Mouse (Mus musculus): ENCODE data around the gene Pigh. TPM values are rescaled to one million over a fixed set of nuclear protein-coding genes. Genes with fewer than 3 reads are reported as not detected.

Gene Pigh
- total RNA-seq, 2 experiments from 2014 or later = 9.7 to 10.3 TPM

DNA sequence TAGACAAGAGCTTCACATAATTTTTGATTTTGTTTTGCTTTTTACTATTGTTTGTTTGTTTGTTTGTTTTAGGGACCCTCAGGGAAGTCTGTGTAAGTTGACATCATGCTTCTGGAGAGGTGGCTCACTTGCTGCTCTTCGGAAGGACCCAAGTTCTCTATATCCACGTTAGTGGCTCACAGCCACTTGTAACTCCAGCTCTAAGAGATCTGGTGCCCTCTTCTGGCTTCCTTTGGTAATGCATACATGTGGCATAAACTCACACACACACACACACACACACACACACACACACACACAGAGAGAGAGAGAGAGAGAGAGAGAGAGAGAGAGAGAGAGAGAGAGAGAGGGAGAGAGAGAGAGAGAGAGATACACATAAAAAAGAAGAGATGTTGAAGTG is 15.1 kb upstream of the Pigh start:
- DNase-seq (ENCODE audit: extremely low spot score in 1 of 2, low spot score in 2 of 2) = no peak
- no peak overlapping the region for H3K27ac ChIP-seq
- intact Hi-C loops (cut with DNase I) = no loop called here
- TF ChIP-seq CTCF (IDR thresholded peaks at IDR 0.05) = no peak
- H3K4me3 ChIP-seq = no peak overlapping the region

DNA sequence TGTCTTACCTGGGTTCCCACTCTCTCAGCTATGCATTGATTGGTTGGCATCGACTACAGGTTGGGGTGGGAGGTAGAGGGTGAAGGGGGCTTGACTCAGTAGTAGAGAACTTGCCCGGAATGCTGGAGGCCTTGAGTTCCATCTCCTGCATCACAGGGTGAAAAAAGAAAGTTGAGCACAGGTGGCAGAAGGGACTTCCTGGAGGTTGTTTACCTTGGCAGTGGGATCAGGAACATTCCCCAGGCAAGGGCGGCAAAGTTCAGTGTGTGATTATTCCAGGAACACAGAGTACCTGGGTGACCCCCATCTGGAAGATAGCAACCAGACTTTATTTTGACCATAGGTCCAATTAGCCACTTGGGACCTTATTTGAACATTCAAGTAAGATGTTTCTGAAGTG is 14.3 kb upstream of the Pigh start:
- no peak overlapping the region for H3K27ac ChIP-seq
- no peak for DNase-seq (ENCODE audit: extremely low spot score in 1 of 2, low spot score in 2 of 2)
- no peak overlapping the region for H3K4me3 ChIP-seq
- no peak for TF ChIP-seq CTCF (IDR thresholded peaks at IDR 0.05)
- intact Hi-C loops (cut with DNase I) = no loop called here

DNA sequence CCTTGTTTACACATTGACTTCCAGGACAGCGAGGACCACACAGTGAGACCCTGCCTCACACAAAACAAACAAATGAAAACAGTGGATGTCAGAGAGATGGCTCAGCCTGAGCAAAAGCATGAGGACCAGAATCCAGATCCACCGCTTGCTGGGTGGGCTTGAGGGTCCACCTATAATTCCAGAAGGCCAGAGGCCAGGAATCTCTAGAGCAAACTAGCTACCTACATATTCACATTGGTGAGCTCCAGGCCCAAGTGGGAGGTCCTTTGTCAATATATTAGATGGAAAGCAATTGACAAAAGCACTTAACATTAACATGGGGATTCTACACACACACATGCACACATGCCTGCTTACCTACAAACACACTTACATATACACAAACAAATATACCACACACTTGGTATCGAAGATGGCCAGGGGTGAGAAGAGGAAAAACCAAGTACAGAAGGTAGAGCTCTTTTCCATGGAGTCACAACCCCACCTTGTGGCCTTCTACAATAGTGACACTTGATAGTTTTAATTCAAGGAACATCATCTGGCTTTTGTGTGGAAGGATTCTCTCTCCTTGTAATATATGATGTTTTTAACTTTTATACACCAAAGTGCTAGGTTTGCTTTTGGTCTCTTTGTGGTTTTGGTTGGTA is 7.8 kb upstream of the Pigh start:
- DNase-seq (ENCODE audit: extremely low spot score in 1 of 2, low spot score in 2 of 2) = peak in 1 of 2 experiments; percentile 17
- Histone ChIP-seq H3K27ac (no peak overlapping the region), H3K4me3 (no peak overlapping the region)
- TF ChIP-seq CTCF (IDR thresholded peaks at IDR 0.05) = peak; percentile 79
- intact Hi-C loops (cut with DNase I) = loop anchor here (1.0 to 10.0 kb wide), 3 partner anchors 74 to 892 kb away; no protein-coding TSS in a partner anchor

DNA sequence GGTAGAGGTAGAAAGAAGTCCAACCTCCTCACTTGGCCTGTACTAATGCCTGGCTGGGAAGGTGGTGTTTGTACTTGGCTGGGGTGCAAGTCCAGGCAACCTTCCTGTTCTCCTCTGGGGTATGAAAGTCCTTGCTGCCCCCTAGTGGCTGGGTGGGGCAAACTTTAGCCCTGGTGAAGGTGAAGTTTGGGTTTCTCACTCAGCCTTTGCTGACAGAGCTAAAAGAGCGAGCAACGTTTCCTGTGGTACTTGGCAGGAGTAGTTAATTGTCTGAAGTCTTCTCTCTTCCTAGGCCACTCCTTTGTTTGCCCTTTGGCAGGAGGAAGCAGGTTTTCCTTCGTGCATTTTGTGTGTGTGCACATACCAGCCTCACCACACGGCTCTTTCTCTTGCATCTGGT is 3.1 kb upstream of the Pigh start:
- TF ChIP-seq CTCF (IDR thresholded peaks at IDR 0.05) = peak; percentile 66
- Histone ChIP-seq H3K4me3 (no peak overlapping the region), H3K27ac (no peak overlapping the region)
- intact Hi-C loops (cut with DNase I) = loop anchor here (10.0 kb wide), 1 partner anchor 888 kb away; no protein-coding TSS in a partner anchor
- peak; percentile 47 to 57 for DNase-seq (ENCODE audit: extremely low spot score in 1 of 2, low spot score in 2 of 2)

DNA sequence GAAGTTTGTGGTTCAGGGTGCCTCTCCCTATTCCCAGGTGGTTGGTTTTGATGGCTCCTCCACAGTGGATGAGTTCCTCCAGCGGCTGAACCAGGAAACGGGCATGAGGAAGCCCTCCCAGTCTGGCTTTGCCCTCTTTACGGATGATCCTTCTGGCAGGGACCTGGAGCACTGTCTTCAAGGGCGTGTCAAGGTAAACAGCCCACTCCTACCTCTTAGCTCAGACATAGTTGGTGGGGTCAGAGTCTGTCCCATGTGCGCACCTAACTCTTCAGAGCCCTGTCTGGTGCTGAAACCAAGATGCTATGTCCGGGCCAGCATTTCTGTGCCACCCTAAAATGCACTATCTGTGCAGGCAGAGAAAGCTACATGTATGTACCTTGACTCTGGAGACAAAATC is 16.1 kb downstream of the Pigh start:
- H3K4me3 ChIP-seq = no peak overlapping the region
- TF ChIP-seq CTCF (IDR thresholded peaks at IDR 0.05) = no peak
- intact Hi-C loops (cut with DNase I) = no loop called here
- no peak overlapping the region for H3K27ac ChIP-seq
- DNase-seq (ENCODE audit: extremely low spot score in 1 of 2, low spot score in 2 of 2) = no peak

DNA sequence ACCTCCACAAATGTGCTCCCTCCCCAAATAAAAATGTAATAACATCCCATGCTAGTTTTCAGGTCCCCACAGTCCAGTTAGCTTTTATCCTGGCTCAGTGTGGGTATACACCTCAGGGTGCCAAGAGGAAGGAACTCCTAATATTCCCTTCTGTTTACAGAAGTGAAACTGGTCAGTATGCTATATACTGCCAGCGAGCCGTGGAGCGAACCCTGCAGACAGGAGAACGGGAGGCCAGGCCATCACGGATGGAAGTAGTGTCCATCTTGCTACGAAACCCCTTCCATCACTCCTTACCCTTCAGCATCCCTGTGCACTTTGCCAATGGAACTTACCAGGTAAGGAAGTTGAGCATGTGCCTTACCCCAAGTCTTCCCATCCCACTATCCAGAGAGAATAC is 16.9 kb downstream of the Pigh start:
- Histone ChIP-seq H3K4me3 (no peak overlapping the region), H3K27ac (no peak overlapping the region)
- DNase-seq (ENCODE audit: extremely low spot score in 1 of 2, low spot score in 2 of 2) = no peak
- intact Hi-C loops (cut with DNase I) = no loop called here
- TF ChIP-seq CTCF (IDR thresholded peaks at IDR 0.05) = no peak

DNA sequence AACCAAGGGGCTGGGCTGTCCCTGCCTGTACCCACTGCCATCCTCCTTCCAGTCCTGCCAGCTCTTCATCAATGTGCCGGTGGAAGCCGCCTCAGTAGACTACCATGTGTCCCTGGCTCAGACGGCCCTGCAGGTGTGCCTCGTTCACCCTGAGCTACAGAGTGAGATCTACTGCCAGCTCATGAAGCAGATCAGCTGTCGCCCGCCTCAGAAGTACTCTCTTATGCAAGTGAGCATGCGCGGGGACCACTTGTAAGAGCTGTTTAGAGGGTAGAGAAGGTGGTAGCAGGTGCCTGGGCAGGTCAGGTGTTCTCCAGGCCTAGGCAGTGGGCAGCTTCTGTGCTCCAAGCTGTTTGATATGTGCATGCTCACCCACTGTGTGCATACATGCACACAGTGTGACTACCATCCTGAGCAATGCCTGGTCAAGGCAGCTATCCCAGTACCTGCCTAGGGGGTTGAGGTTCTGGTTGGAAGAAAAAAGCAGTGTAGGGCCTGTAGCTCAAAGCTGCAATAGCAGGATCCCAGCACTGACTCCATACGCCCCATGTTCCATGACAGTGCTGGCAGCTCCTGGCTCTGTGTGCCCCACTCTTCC is 18.6 kb downstream of the Pigh start:
- Histone ChIP-seq H3K27ac (no peak overlapping the region), H3K4me3 (no peak overlapping the region)
- DNase-seq (ENCODE audit: extremely low spot score in 1 of 2, low spot score in 2 of 2) = no peak
- no peak for TF ChIP-seq CTCF (IDR thresholded peaks at IDR 0.05)
- intact Hi-C loops (cut with DNase I) = no loop called here

DNA sequence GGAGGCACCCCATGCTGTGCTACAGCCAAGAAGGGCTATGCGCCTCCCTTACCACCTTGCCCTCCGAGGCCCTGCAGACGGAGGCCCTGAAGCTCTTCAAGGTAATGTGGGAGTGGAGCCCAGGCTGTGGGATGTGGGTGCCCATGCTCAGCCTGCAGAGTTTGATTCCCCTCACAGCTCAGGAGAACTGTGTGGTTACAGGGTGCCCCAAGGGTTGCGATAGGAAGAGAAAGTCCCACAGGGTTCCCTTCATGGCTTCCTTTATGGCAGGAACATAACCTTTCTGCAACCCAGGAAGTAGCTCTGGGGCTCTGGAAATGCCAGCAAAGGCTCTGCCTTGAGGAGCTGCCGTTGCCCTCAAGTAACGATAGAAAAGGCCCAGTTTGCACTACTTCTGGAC is 19.5 kb downstream of the Pigh start:
- intact Hi-C loops (cut with DNase I) = no loop called here
- no peak for TF ChIP-seq CTCF (IDR thresholded peaks at IDR 0.05)
- no peak overlapping the region for H3K27ac ChIP-seq
- no peak overlapping the region for H3K4me3 ChIP-seq
- no peak for DNase-seq (ENCODE audit: extremely low spot score in 1 of 2, low spot score in 2 of 2)

DNA sequence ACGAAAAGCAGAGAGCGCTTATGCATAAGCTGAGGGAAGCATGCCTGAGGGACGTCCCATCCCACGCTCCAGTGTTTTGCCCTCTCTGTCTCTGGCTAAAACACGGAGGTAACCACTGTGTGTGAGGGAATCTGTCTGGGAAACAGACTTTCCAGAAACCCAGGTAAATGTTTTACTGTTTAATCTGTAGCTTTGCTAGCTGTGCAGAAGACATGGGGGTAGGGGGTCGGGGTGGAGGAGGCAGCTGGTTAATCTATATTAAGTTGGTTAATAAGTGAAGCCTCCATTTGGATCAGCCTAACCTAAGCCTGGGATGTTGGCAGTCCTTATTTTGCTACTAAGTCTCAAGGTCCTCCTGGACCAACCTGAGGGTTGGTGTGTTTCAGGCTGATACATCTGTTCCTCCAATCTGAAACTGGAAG is 20.3 kb downstream of the Pigh start:
- no peak for DNase-seq (ENCODE audit: extremely low spot score in 1 of 2, low spot score in 2 of 2)
- no peak for TF ChIP-seq CTCF (IDR thresholded peaks at IDR 0.05)
- intact Hi-C loops (cut with DNase I) = no loop called here
- Histone ChIP-seq H3K27ac (no peak overlapping the region), H3K4me3 (no peak overlapping the region)

DNA sequence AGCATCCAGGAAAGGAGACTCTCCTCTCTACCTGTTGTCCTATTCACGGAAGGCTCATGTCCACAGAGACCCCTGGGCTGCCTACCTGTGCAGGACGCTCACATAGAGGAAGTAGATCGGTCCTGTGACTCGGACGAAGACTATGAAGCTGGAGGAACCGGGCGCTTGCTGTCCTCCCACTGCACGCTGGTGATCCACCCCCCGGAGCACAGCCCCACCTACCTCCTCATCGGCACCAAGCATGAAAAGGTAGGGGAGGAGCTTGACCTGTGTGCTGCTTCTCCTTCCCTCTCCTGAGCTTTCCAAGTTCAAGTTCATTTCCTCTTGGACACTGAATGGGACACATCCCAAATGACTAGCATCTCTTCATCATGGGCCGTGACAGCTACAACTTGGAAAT is 21.1 kb downstream of the Pigh start:
- Histone ChIP-seq H3K4me3 (no peak overlapping the region), H3K27ac (no peak overlapping the region)
- no peak for TF ChIP-seq CTCF (IDR thresholded peaks at IDR 0.05)
- no peak for DNase-seq (ENCODE audit: extremely low spot score in 1 of 2, low spot score in 2 of 2)
- intact Hi-C loops (cut with DNase I) = no loop called here

DNA sequence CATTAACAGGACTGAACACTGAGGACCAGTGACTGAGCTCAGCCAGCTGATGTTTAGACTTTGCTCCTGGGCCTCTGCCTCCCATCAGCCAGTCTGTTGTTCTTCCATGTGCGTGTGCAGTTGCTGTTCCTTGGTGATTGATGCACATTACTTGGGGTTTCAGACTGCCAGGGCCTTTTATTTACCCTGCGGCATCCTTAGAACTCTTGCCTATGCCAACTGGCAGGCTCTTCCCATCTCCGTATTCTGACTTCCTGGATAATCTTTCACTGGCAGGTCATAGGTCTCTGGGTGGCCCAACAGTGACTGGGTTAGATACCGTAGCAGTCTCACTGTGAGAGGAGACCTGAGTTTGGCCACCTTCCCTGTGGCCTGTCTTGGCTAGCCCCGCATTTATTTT is 21.9 kb downstream of the Pigh start:
- no peak for TF ChIP-seq CTCF (IDR thresholded peaks at IDR 0.05)
- Histone ChIP-seq H3K4me3 (no peak overlapping the region), H3K27ac (no peak overlapping the region)
- no peak for DNase-seq (ENCODE audit: extremely low spot score in 1 of 2, low spot score in 2 of 2)
- intact Hi-C loops (cut with DNase I) = no loop called here

DNA sequence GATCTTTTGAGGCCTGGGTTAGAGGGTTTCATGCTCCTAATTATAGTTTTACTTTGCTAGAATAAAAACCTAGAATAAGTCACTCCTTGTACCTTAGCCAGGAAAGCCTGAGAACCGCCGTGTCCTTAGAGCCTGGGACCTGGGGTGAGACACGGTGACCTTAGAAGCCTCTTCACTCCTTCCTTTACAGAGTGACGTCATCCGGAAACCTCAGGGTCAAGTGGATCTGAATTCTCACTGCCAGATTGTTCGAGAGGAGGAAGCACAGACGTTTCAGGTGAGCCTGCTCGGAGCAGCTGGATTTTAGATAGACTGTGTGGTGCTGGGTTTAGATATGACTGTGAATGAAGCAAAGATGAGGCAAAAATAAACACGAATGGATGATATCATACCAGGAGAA is 23.0 kb downstream of the Pigh start:
- intact Hi-C loops (cut with DNase I) = no loop called here
- no peak for TF ChIP-seq CTCF (IDR thresholded peaks at IDR 0.05)
- Histone ChIP-seq H3K27ac (no peak overlapping the region), H3K4me3 (no peak overlapping the region)
- no peak for DNase-seq (ENCODE audit: extremely low spot score in 1 of 2, low spot score in 2 of 2)

DNA sequence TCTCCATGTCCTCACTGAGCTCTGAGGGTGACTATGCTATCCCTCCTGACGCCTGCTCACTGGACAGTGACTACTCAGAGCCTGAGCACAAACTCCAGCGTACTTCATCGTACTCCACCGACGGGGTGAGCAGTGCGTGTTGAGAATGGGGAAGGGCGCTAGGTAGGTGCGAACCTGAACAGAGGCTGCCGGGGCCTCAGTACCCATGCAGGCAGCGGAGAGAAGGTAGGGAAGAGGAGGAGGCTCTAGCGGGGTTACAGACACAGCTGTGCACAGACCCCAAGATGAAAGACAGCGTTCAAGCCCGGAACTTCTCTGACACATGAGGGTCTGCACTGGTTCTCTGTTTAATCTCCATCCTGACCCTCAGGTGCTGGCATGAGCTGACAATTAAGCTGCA is 25.0 kb downstream of the Pigh start:
- Histone ChIP-seq H3K4me3 (no peak overlapping the region), H3K27ac (no peak overlapping the region)
- no peak for DNase-seq (ENCODE audit: extremely low spot score in 1 of 2, low spot score in 2 of 2)
- intact Hi-C loops (cut with DNase I) = no loop called here
- no peak for TF ChIP-seq CTCF (IDR thresholded peaks at IDR 0.05)
